Mouse (Mus musculus): Measurements from ENCODE around the gene Gmps. TPM values are rescaled to one million over a fixed set of nuclear protein-coding genes. Genes with fewer than 3 reads are reported as not detected.

The Gmps gene
- polyA plus RNA-seq, 1 experiment from 2014 or later = 31.4 TPM

- WGBS = 86% methylated on average over 3 of the region's 3 CpGs
- Histone ChIP-seq H3K27ac (no peak overlapping the region), H3K9me3 (replicated peaks; ENCODE audit: low read length) (no peaks in the 10 kb centered on the region), H3K9ac (ENCODE audit: low read depth, low read length) (no peak overlapping the region), H3K36me3 (ENCODE audit: insufficient read depth, low read length) (peaks cover 43% of the 10 kb centered on the region), H3K4me2 (ENCODE audit: low read length) (no peak overlapping the region), H3K4me3 (replicated peaks; ENCODE audit: low read depth, low read length) (no peak overlapping the region), H3K4me1 (replicated peaks; ENCODE audit: insufficient read depth, low read length) (no peaks in the 10 kb centered on the region), H3K27me3 (ENCODE audit: insufficient read depth, low read length) (no peaks in the 10 kb centered on the region)
- TF ChIP-seq CTCF (IDR thresholded peaks at IDR 0.05; ENCODE audit: low read depth) = no peak
- no peak for ATAC-seq (replicated peaks; ENCODE audit: low FRiP score, low read depth)
- DNase-seq (ENCODE audit: low spot score) = no peak
These were observed 13.0 kb downstream of the Gmps start for GRCm38 (mm10) chr3:63988722-63989440.

GRCm38 (mm10) chr3:64021436-64021835 lies 45.5 kb downstream of the Gmps start:
- Histone ChIP-seq H3K27ac (no peak overlapping the region), H3K36me3 (ENCODE audit: insufficient read depth, low read length) (no peaks in the 10 kb centered on the region), H3K9ac (ENCODE audit: low read depth, low read length) (no peak overlapping the region), H3K27me3 (ENCODE audit: insufficient read depth, low read length) (no peaks in the 10 kb centered on the region), H3K4me1 (replicated peaks; ENCODE audit: insufficient read depth, low read length) (no peaks in the 10 kb centered on the region), H3K9me3 (replicated peaks; ENCODE audit: low read length) (no peaks in the 10 kb centered on the region), H3K4me2 (ENCODE audit: low read length) (no peak overlapping the region), H3K4me3 (replicated peaks; ENCODE audit: low read depth, low read length) (no peak overlapping the region)
- TF ChIP-seq CTCF (IDR thresholded peaks at IDR 0.05; ENCODE audit: low read depth) = no peak
- WGBS = 94% methylated on average over 3 of the region's 3 CpGs
- DNase-seq (ENCODE audit: low spot score) (no peak), ATAC-seq (replicated peaks; ENCODE audit: low FRiP score, low read depth) (no peak)

- 79% methylated on average over 2 of the region's 2 CpGs for WGBS
- no peak overlapping the region for H3K4me2 ChIP-seq (ENCODE audit: low read length)
- ATAC-seq (replicated peaks; ENCODE audit: low FRiP score, low read depth) = no peak
These were observed 46.0 kb downstream of the Gmps start for GRCm38 (mm10) chr3:64021867-64022266.

GRCm38 (mm10) chr3:64029846-64030245 lies 53.9 kb downstream of the Gmps start:
- Histone ChIP-seq H3K9me3 (replicated peaks; ENCODE audit: low read length) (no peaks in the 10 kb centered on the region), H3K27me3 (ENCODE audit: insufficient read depth, low read length) (no peaks in the 10 kb centered on the region), H3K4me1 (replicated peaks; ENCODE audit: insufficient read depth, low read length) (no peaks in the 10 kb centered on the region), H3K4me2 (ENCODE audit: low read length) (no peak overlapping the region), H3K36me3 (ENCODE audit: insufficient read depth, low read length) (no peaks in the 10 kb centered on the region), H3K27ac (no peak overlapping the region), H3K4me3 (replicated peaks; ENCODE audit: low read depth, low read length) (no peak overlapping the region), H3K9ac (ENCODE audit: low read depth, low read length) (no peak overlapping the region)
- no peak for TF ChIP-seq CTCF (IDR thresholded peaks at IDR 0.05; ENCODE audit: low read depth)
- ATAC-seq (replicated peaks; ENCODE audit: low FRiP score, low read depth) (no peak), DNase-seq (ENCODE audit: low spot score) (no peak)
- 94% methylated on average over 4 of the region's 4 CpGs for WGBS

More at GRCm38 (mm10) chr3:64021867-64022266, 46.0 kb downstream of the Gmps start:
- no peaks in the 10 kb centered on the region for H3K27me3 ChIP-seq (ENCODE audit: insufficient read depth, low read length)
- no peaks in the 10 kb centered on the region for H3K4me1 ChIP-seq (replicated peaks; ENCODE audit: insufficient read depth, low read length)
- H3K36me3 ChIP-seq (ENCODE audit: insufficient read depth, low read length) = no peaks in the 10 kb centered on the region
- no peak for TF ChIP-seq CTCF (IDR thresholded peaks at IDR 0.05; ENCODE audit: low read depth)
- DNase-seq (ENCODE audit: low spot score) = no peak
- no peak overlapping the region for H3K4me3 ChIP-seq (replicated peaks; ENCODE audit: low read depth, low read length)
- no peak overlapping the region for H3K27ac ChIP-seq
- H3K9me3 ChIP-seq (replicated peaks; ENCODE audit: low read length) = no peaks in the 10 kb centered on the region
- H3K9ac ChIP-seq (ENCODE audit: low read depth, low read length) = no peak overlapping the region

- no peak for DNase-seq (ENCODE audit: low spot score)
- no peak overlapping the region for H3K9ac ChIP-seq (ENCODE audit: low read depth, low read length)
These were observed 62.4 kb downstream of the Gmps start for GRCm38 (mm10) chr3:64038136-64038841.

GRCm38 (mm10) chr3:64039818-64040784 lies 64.2 kb downstream of the Gmps start:
- Histone ChIP-seq H3K36me3 (ENCODE audit: insufficient read depth, low read length) (no peaks in the 10 kb centered on the region), H3K4me1 (replicated peaks; ENCODE audit: insufficient read depth, low read length) (no peaks in the 10 kb centered on the region), H3K4me2 (ENCODE audit: low read length) (peak overlapping the region; percentile 63), H3K27me3 (ENCODE audit: insufficient read depth, low read length) (no peaks in the 10 kb centered on the region), H3K27ac (no peak overlapping the region), H3K4me3 (replicated peaks; ENCODE audit: low read depth, low read length) (peak overlapping the region; percentile 28), H3K9me3 (replicated peaks; ENCODE audit: low read length) (no peaks in the 10 kb centered on the region), H3K9ac (ENCODE audit: low read depth, low read length) (peak overlapping the region; percentile 47; the same call in 1 of the 2 replicates)
- 12% methylated on average over 25 of the region's 25 CpGs for WGBS
- peak; percentile 93 for DNase-seq (ENCODE audit: low spot score)
- ATAC-seq (replicated peaks; ENCODE audit: low FRiP score, low read depth) = peak; percentile 79
- peak; percentile 93 for TF ChIP-seq CTCF (IDR thresholded peaks at IDR 0.05; ENCODE audit: low read depth)

More at GRCm38 (mm10) chr3:64038136-64038841, 62.4 kb downstream of the Gmps start:
- H3K4me3 ChIP-seq (replicated peaks; ENCODE audit: low read depth, low read length) = no peak overlapping the region
- WGBS = 59% methylated on average over 7 of the region's 7 CpGs
- H3K36me3 ChIP-seq (ENCODE audit: insufficient read depth, low read length) = no peaks in the 10 kb centered on the region
- no peak overlapping the region for H3K27ac ChIP-seq
- H3K27me3 ChIP-seq (ENCODE audit: insufficient read depth, low read length) = no peaks in the 10 kb centered on the region
- ATAC-seq (replicated peaks; ENCODE audit: low FRiP score, low read depth) = no peak
- H3K4me1 ChIP-seq (replicated peaks; ENCODE audit: insufficient read depth, low read length) = no peaks in the 10 kb centered on the region
- H3K4me2 ChIP-seq (ENCODE audit: low read length) = no peak overlapping the region
- no peak for TF ChIP-seq CTCF (IDR thresholded peaks at IDR 0.05; ENCODE audit: low read depth)
- no peaks in the 10 kb centered on the region for H3K9me3 ChIP-seq (replicated peaks; ENCODE audit: low read length)

Other genes with a start within 250 kb of the Gmps start
- gene Plch1, start 76.6 kb upstream of the Gmps start, polyA plus RNA-seq (2015; fragmentation: Nextera tagmentation; extraction: Ambion mirVana) = 5.3 and 6.2 TPM in 2 replicates
- 4.4 and 6.4 TPM in 2 replicates for gene E130311K13Rik, start 46.6 kb upstream of the Gmps start, polyA plus RNA-seq (2015; fragmentation: Nextera tagmentation; extraction: Ambion mirVana)
- 45.2 and 46.8 TPM in 2 replicates for gene Slc33a1, start 11.3 kb upstream of the Gmps start, polyA plus RNA-seq (2015; fragmentation: Nextera tagmentation; extraction: Ambion mirVana)
- gene Vmn2r1, start 105.4 kb downstream of the Gmps start, polyA plus RNA-seq (2015; fragmentation: Nextera tagmentation; extraction: Ambion mirVana) = 0.05 and 0.09 TPM in 2 replicates
- not detected in 2 replicates for gene Vmn2r2, start 165.8 kb downstream of the Gmps start, polyA plus RNA-seq (2015; fragmentation: Nextera tagmentation; extraction: Ambion mirVana)